Mouse (Mus musculus) spleen, adult 2 months (tissue): ENCODE data around the gene Pld5.

Experiments
- CTCF ChIP-seq: fragments of 200-500 bp; IDR thresholded peaks from 2 replicates; pipeline ENCODE4 v1.5.1; 2011; ENCODE audit warnings: mild to moderate bottlenecking, inconsistent platforms; ENCODE audit not compliant: insufficient read depth, insufficient read length, insufficient replicate concordance; ENCODE audit errors: extremely low read depth
- POLR2A ChIP-seq: fragments of 200-500 bp; IDR thresholded peaks from 2 replicates; pipeline ENCODE4 v1.6.1; 2011; ENCODE audit warnings: low read depth, low read length, inconsistent platforms

- TF ChIP-seq POLR2A (no peak), CTCF (peak; percentile 61; the same call in 1 of the 2 replicates)
Observed at GRCm38 (mm10) chr1:175923848-175924787, 351.0 kb downstream of the Pld5 start.
